ENCODE assay signal across 17 mouse cellular contexts in genomic region chr15:95322744-95323143, GRCm38 (mm10).
"Had no signal": no experiment of that assay in that cellular context is flagged by ENCODE, and none has a peak within 500 bp of the region (broad histone marks: within the 10 kb centered on the region; RNA-seq: fewer than 3 reads in every experiment).

No protein-coding gene starts in this region.

- H3K36me3 ChIP-seq: liver, embryonic 12.5 days; midbrain, embryonic 12.5 days; neural tube, embryonic 13.5 days; neural tube, embryonic 15.5 days had no signal

- H3K4me3 ChIP-seq: liver, embryonic 12.5 days; midbrain, embryonic 10.5 days; midbrain, embryonic 12.5 days; myocyte; neural tube, embryonic 13.5 days; neural tube, embryonic 15.5 days had no signal

- H3K9ac ChIP-seq: liver, embryonic 12.5 days; liver, embryonic 14.5 days; midbrain, embryonic 12.5 days; neural tube, embryonic 13.5 days; neural tube, embryonic 15.5 days had no signal

- H3K4me2 ChIP-seq: liver, embryonic 12.5 days; midbrain, embryonic 12.5 days; neural tube, embryonic 13.5 days; neural tube, embryonic 15.5 days had no signal

- H3K27ac ChIP-seq: liver, embryonic 12.5 days; liver, embryonic 14.5 days; midbrain, embryonic 10.5 days; midbrain, embryonic 12.5 days; neural tube, embryonic 13.5 days; neural tube, embryonic 15.5 days had no signal

- H3K4me1 ChIP-seq: liver, embryonic 12.5 days; midbrain, embryonic 10.5 days; midbrain, embryonic 12.5 days; neural tube, embryonic 13.5 days; neural tube, embryonic 15.5 days had no signal

- ATAC-seq: liver, embryonic 12.5 days; midbrain, embryonic 16.5 days had no signal

- DNase-seq: midbrain, embryonic 14.5 days; retina, postnatal 1 day; right cerebral cortex, adult 18-20 months; right cerebral cortex, postnatal 25 days; right cerebral cortex, postnatal 4 days; spleen, adult 18-20 months; thymus, adult 18-20 months; thymus, postnatal 14 days; thymus, postnatal 36 days had no signal

- H3K27me3 ChIP-seq: liver, embryonic 12.5 days; midbrain, embryonic 12.5 days; neural tube, embryonic 13.5 days; neural tube, embryonic 15.5 days had no signal

- H3K9me3 ChIP-seq: midbrain, embryonic 10.5 days; midbrain, embryonic 12.5 days; neural tube, embryonic 13.5 days; neural tube, embryonic 15.5 days had no signal
